Mouse (Mus musculus): ENCODE measurements around the gene Avpi1. TPM values are rescaled to one million over a fixed set of nuclear protein-coding genes. Genes with fewer than 3 reads are reported as not detected.

Gene Avpi1
- polyA plus RNA-seq (2015; fragmentation: Nextera tagmentation; extraction: Ambion mirVana) = 51.0 and 53.6 TPM in 2 replicates

- Histone ChIP-seq H3K27me3 (no peaks in the 10 kb centered on the region), H3K9me3 (replicated peaks) (no peaks in the 10 kb centered on the region), H3K4me3 (replicated peaks) (peak within 1 kb of the TSS; percentile 63), H3K4me1 (peaks cover 52% of the 10 kb centered on the region), H3K4me2 (replicated peaks) (peak within 1 kb of the TSS; percentile 91), H3K36me3 (peaks cover 10% of the 10 kb centered on the region), H3K27ac (replicated peaks) (peak within 1 kb of the TSS; percentile 95), H3K9ac (peak within 1 kb of the TSS; percentile 82)
- whole genome bisulfite sequencing = under 1% methylated on average over 54 of the region's 54 CpGs
- peak; percentile 98 for ATAC-seq (ENCODE audit: insufficient number of reproducible peaks, low FRiP score, low TSS enrichment, low read depth)
Observed at GRCm38 (mm10) chr19:42128787-42129508, at the start of gene Avpi1. Avpi1 (minus strand) TSS chr19:42129059.

- no peak for ATAC-seq (ENCODE audit: insufficient number of reproducible peaks, low FRiP score, low TSS enrichment, low read depth)
- Histone ChIP-seq H3K27me3 (no peaks in the 10 kb centered on the region), H3K4me3 (replicated peaks) (no peak overlapping the region), H3K9ac (no peak overlapping the region), H3K36me3 (peaks cover 33% of the 10 kb centered on the region), H3K27ac (replicated peaks) (no peak overlapping the region), H3K4me2 (replicated peaks) (no peak overlapping the region), H3K4me1 (no peaks in the 10 kb centered on the region), H3K9me3 (replicated peaks) (no peaks in the 10 kb centered on the region)
- WGBS = 82% methylated on average over 2 of the region's 2 CpGs
Observed at GRCm38 (mm10) chr19:42177461-42177860, 48.6 kb upstream of the Avpi1 start.

GRCm38 (mm10) chr19:42176841-42177240, 48.0 kb upstream of the Avpi1 start:
- no peak overlapping the region for H3K27ac ChIP-seq (replicated peaks)
- H3K9ac ChIP-seq = no peak overlapping the region
- no peak overlapping the region for H3K4me3 ChIP-seq (replicated peaks)
- peaks cover under 1% of the 10 kb centered on the region; the same call in 1 of the 2 replicates for H3K4me1 ChIP-seq
- H3K9me3 ChIP-seq (replicated peaks) = no peaks in the 10 kb centered on the region
- H3K27me3 ChIP-seq = no peaks in the 10 kb centered on the region
- H3K4me2 ChIP-seq (replicated peaks) = no peak overlapping the region
- no peak for ATAC-seq (ENCODE audit: insufficient number of reproducible peaks, low FRiP score, low TSS enrichment, low read depth)
- peaks cover 31% of the 10 kb centered on the region for H3K36me3 ChIP-seq
- WGBS = 62% methylated on average over 7 of the region's 7 CpGs

GRCm38 (mm10) chr19:42170025-42170969, 41.4 kb upstream of the Avpi1 start:
- no peaks in the 10 kb centered on the region for H3K36me3 ChIP-seq
- no peaks in the 10 kb centered on the region for H3K9me3 ChIP-seq (replicated peaks)
- WGBS = 2% methylated on average over 56 of the region's 56 CpGs
- H3K27ac ChIP-seq (replicated peaks) = 0 out of 2 replicates have a peak overlapping the region, but pooled peaks have one; percentile 11
- peak overlapping the region; percentile 93 for H3K4me3 ChIP-seq (replicated peaks)
- peak overlapping the region; percentile 84 for H3K9ac ChIP-seq
- peaks cover 16% of the 10 kb centered on the region for H3K27me3 ChIP-seq
- H3K4me2 ChIP-seq (replicated peaks) = peak overlapping the region; percentile 86
- H3K4me1 ChIP-seq = peaks cover 20% of the 10 kb centered on the region
- ATAC-seq (ENCODE audit: insufficient number of reproducible peaks, low FRiP score, low TSS enrichment, low read depth) = peak; percentile 89

GRCm38 (mm10) chr19:42169322-42169975, 40.6 kb upstream of the Avpi1 start:
- Histone ChIP-seq H3K4me2 (replicated peaks) (peak overlapping the region; percentile 86; the same call in 1 of the 2 replicates), H3K4me1 (peaks cover 20% of the 10 kb centered on the region), H3K36me3 (no peaks in the 10 kb centered on the region), H3K9ac (no peak overlapping the region), H3K27ac (replicated peaks) (no peak overlapping the region), H3K27me3 (peaks cover 16% of the 10 kb centered on the region), H3K4me3 (replicated peaks) (no peak overlapping the region), H3K9me3 (replicated peaks) (no peaks in the 10 kb centered on the region)
- 62% methylated on average over 10 of the region's 10 CpGs for WGBS
- no peak for ATAC-seq (ENCODE audit: insufficient number of reproducible peaks, low FRiP score, low TSS enrichment, low read depth)

GRCm38 (mm10) chr19:42167489-42167888, 38.6 kb upstream of the Avpi1 start:
- Histone ChIP-seq H3K27ac (replicated peaks) (no peak overlapping the region), H3K9me3 (replicated peaks) (no peaks in the 10 kb centered on the region), H3K9ac (no peak overlapping the region), H3K36me3 (no peaks in the 10 kb centered on the region), H3K4me1 (peaks cover 20% of the 10 kb centered on the region), H3K27me3 (peaks cover 16% of the 10 kb centered on the region), H3K4me3 (replicated peaks) (no peak overlapping the region), H3K4me2 (replicated peaks) (no peak overlapping the region)
- ATAC-seq (ENCODE audit: insufficient number of reproducible peaks, low FRiP score, low TSS enrichment, low read depth) = no peak
- 54% methylated on average over 9 of the region's 9 CpGs for WGBS

- no peaks in the 10 kb centered on the region for H3K36me3 ChIP-seq
- H3K4me1 ChIP-seq = peaks cover 19% of the 10 kb centered on the region
- peaks cover 16% of the 10 kb centered on the region for H3K27me3 ChIP-seq
- no peak overlapping the region for H3K4me3 ChIP-seq (replicated peaks)
- H3K27ac ChIP-seq (replicated peaks) = no peak overlapping the region
- no peak overlapping the region for H3K4me2 ChIP-seq (replicated peaks)
- no peak for ATAC-seq (ENCODE audit: insufficient number of reproducible peaks, low FRiP score, low TSS enrichment, low read depth)
- no peak overlapping the region for H3K9ac ChIP-seq
- WGBS = 36% methylated on average over 3 of the region's 3 CpGs
- no peaks in the 10 kb centered on the region for H3K9me3 ChIP-seq (replicated peaks)
Observed at GRCm38 (mm10) chr19:42166766-42167165, 37.9 kb upstream of the Avpi1 start.

GRCm38 (mm10) chr19:42166130-42166529, 37.3 kb upstream of the Avpi1 start:
- no peak overlapping the region for H3K27ac ChIP-seq (replicated peaks)
- no peak overlapping the region for H3K9ac ChIP-seq
- H3K27me3 ChIP-seq = peaks cover 16% of the 10 kb centered on the region
- whole genome bisulfite sequencing = 2% methylated on average over 12 of the region's 12 CpGs
- peak overlapping the region; percentile 20 for H3K4me3 ChIP-seq (replicated peaks)
- H3K36me3 ChIP-seq = no peaks in the 10 kb centered on the region
- ATAC-seq (ENCODE audit: insufficient number of reproducible peaks, low FRiP score, low TSS enrichment, low read depth) = no peak
- H3K4me2 ChIP-seq (replicated peaks) = peak overlapping the region; percentile 39
- no peaks in the 10 kb centered on the region for H3K9me3 ChIP-seq (replicated peaks)
- peaks cover 12% of the 10 kb centered on the region for H3K4me1 ChIP-seq

- Histone ChIP-seq H3K27ac (replicated peaks) (no peak overlapping the region), H3K36me3 (no peaks in the 10 kb centered on the region), H3K4me2 (replicated peaks) (no peak overlapping the region), H3K4me1 (peaks cover 3% of the 10 kb centered on the region; the same call in 1 of the 2 replicates), H3K27me3 (peaks cover 14% of the 10 kb centered on the region), H3K9me3 (replicated peaks) (no peaks in the 10 kb centered on the region), H3K9ac (no peak overlapping the region), H3K4me3 (replicated peaks) (no peak overlapping the region)
- WGBS = 59% methylated on average over 7 of the region's 7 CpGs
- no peak for ATAC-seq (ENCODE audit: insufficient number of reproducible peaks, low FRiP score, low TSS enrichment, low read depth)
Observed at GRCm38 (mm10) chr19:42164188-42164587, 35.3 kb upstream of the Avpi1 start.

GRCm38 (mm10) chr19:42163764-42164163, 34.9 kb upstream of the Avpi1 start, which contains the start of gene Zfyve27:
Zfyve27 (plus strand) TSS chr19:42163951.
- no peak within 1 kb of the TSS for H3K4me2 ChIP-seq (replicated peaks)
- H3K27ac ChIP-seq (replicated peaks) = no peak within 1 kb of the TSS
- H3K4me3 ChIP-seq (replicated peaks) = no peak within 1 kb of the TSS
- no peak within 1 kb of the TSS for H3K9ac ChIP-seq
- H3K36me3 ChIP-seq = no peaks in the 10 kb centered on the region
- H3K9me3 ChIP-seq (replicated peaks) = no peaks in the 10 kb centered on the region
- no peak for ATAC-seq (ENCODE audit: insufficient number of reproducible peaks, low FRiP score, low TSS enrichment, low read depth)
- 71% methylated on average over 5 of the region's 5 CpGs for WGBS
- H3K4me1 ChIP-seq = no peaks in the 10 kb centered on the region; the same call in 1 of the 2 replicates
- peaks cover 10% of the 10 kb centered on the region for H3K27me3 ChIP-seq

All from embryonic facial prominence, embryonic 15.5 days (tissue).